21 mouse cellular contexts compared by ENCODE assay signal in the genomic region with DNA sequence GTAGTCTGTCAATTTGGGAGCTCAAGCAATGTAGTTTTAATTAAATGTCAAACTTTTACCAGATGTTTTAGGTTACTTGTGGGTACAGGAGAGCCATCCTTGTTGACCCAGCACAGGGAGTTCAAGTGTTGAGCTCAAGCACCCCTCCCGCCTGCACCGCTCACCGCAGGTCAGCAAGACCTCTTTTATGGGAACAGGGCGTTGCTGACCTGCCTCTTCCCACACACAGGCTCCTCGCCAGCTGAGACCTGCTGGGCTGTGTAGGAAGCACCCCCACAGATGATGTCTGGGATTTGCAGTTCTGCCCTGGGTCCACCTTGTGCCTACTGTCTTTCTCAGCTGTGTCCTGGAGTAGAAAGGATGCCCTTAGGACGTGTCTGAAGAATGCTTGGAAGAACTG. TPM values are rescaled to one million over a fixed set of nuclear protein-coding genes. Genes with fewer than 3 reads are reported as not detected.
A peak's percentile ranks its signal among the peaks of the same experiment; 100 is the strongest.
DNase-seq lines count a peak whose midpoint lies in the region; ATAC-seq lines count a peak whose summit lies in the region.
"Had no signal": no experiment of that assay in that cellular context is flagged by ENCODE, and none has a peak within 500 bp of the region (broad histone marks: within the 10 kb centered on the region; RNA-seq: fewer than 3 reads in every experiment).

No protein-coding gene starts in this region.

- H3K9ac ChIP-seq in forebrain, embryonic 15.5 days (replicated peaks) = no peak overlapping the region
- H3K9ac ChIP-seq: heart, embryonic 13.5 days; hindbrain, embryonic 12.5 days had no signal

- H3K27ac ChIP-seq in forebrain, embryonic 15.5 days (replicated peaks) = no peak overlapping the region
- H3K27ac ChIP-seq: embryonic facial prominence, embryonic 10.5 days; heart, embryonic 13.5 days; hindbrain, embryonic 12.5 days had no signal

- 83% methylated on average over 6 of the region's 6 CpGs for WGBS in forebrain, embryonic 15.5 days

- no peak overlapping the region for H3K4me3 ChIP-seq in forebrain, embryonic 15.5 days
- H3K4me3 ChIP-seq: embryonic facial prominence, embryonic 10.5 days; heart, embryonic 13.5 days; hindbrain, embryonic 12.5 days had no signal

- 0 out of 2 replicates have a peak, but pooled peaks cover 5% of the 10 kb centered on the region for H3K36me3 ChIP-seq in forebrain, embryonic 15.5 days

- DNase-seq in kidney, postnatal 4 days = peak; percentile 29 to 56
- no peak for DNase-seq in kidney, adult 9 months
- peak; percentile 82 for DNase-seq in ovary, adult 18-20 months (ENCODE audit: low spot score)
- no peak for DNase-seq in ovary, postnatal 10 days (ENCODE audit: low spot score)
- DNase-seq in lung, postnatal 25 days (ENCODE audit: low spot score) = peak; percentile 55
- no peak for DNase-seq in retina, embryonic 14.5 days (ENCODE audit: low spot score)
- DNase-seq: adrenal gland, adult 8-10 months; adrenal gland, postnatal 36 days; B cell, adult 2 months; cerebellum, adult 2 months; cerebellum, postnatal 10 days; gastrocnemius, postnatal 36 days; heart, adult 11 months; heart, postnatal 36 days had no signal

- H3K27me3 ChIP-seq in forebrain, embryonic 15.5 days = no peaks in the 10 kb centered on the region
- H3K27me3 ChIP-seq: heart, embryonic 13.5 days; hindbrain, embryonic 12.5 days had no signal

- H3K4me1 ChIP-seq in forebrain, embryonic 15.5 days = no peaks in the 10 kb centered on the region

- no peak for ATAC-seq in forebrain, embryonic 15.5 days (replicated peaks)
- ATAC-seq: CD4-positive, CD25-positive, alpha-beta regulatory T cell, adult 4 months; forebrain, embryonic 14.5 days had no signal

- no peaks in the 10 kb centered on the region for H3K9me3 ChIP-seq in forebrain, embryonic 15.5 days
- H3K9me3 ChIP-seq: embryonic facial prominence, embryonic 10.5 days; G1E; heart, embryonic 13.5 days; hindbrain, embryonic 12.5 days had no signal

- no peak overlapping the region for H3K4me2 ChIP-seq in forebrain, embryonic 15.5 days (replicated peaks)
- H3K4me2 ChIP-seq: heart, embryonic 13.5 days; hindbrain, embryonic 12.5 days had no signal

RNA-seq across cellular contexts. Expression of a gene that starts 8.0 kb away (rescaled TPM):
- 0.86 and 1.2 TPM in 2 replicates for polyA plus RNA-seq in forebrain, embryonic 15.5 days (2015; fragmentation: Nextera tagmentation; extraction: Ambion mirVana)
- polyA plus RNA-seq: G1E had no signal

RNA-seq across cellular contexts. Expression of a gene that starts 8.7 kb away (rescaled TPM):
- polyA plus RNA-seq in forebrain, embryonic 15.5 days (2015; fragmentation: Nextera tagmentation; extraction: Ambion mirVana) = 39.8 and 39.9 TPM in 2 replicates

Comparison
In these comparisons a context has a peak if more than half of its experiments do, and no peak if none do; other contexts are left out.
1. DNase-seq: peak in kidney, postnatal 4 days (2 of 2), ovary, adult 18-20 months (single experiment) and lung, postnatal 25 days (single experiment); none in kidney, adult 9 months (single experiment), ovary, postnatal 10 days (single experiment) and retina, embryonic 14.5 days (single experiment).